In the genomic region with DNA sequence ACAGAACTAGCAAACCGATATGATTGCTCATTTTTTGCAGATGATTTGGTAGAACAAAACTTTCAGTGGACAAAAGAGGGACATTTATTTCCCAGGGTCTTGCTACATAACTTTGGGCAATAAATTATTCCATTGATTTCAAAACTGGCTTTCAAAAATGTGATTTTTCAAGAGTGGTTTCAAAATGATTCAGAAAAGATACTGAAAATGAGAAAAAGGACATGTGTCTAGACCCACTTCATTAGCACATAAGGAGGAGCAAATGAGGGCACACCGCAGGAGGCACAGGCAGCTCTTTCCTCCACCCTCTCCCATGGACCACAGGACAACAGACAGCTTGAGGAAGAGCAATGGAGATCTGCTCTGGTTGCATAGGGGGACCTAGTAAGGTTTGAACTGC, we compare ENCODE assay signal across 34 mouse cellular contexts.
"Had no signal": no experiment of that assay in that cellular context is flagged by ENCODE, and none has a peak within 500 bp of the region (broad histone marks: within the 10 kb centered on the region; RNA-seq: fewer than 3 reads in every experiment).

No protein-coding gene starts in this region.

- H3K27ac ChIP-seq: heart, embryonic 13.5 days; heart, embryonic 15.5 days; hindbrain, embryonic 10.5 days; hindbrain, embryonic 12.5 days; hindbrain, embryonic 13.5 days; hindbrain, embryonic 14.5 days; hindbrain, embryonic 15.5 days; hindbrain, postnatal 0 days; intestine, embryonic 15.5 days; kidney, embryonic 15.5 days; kidney, postnatal 0 days; layer of hippocampus, adult 2 months; left cerebral cortex, adult 2 months had no signal

- H3K9me3 ChIP-seq: heart, embryonic 12.5 days; heart, embryonic 13.5 days; heart, embryonic 15.5 days; hindbrain, embryonic 10.5 days; hindbrain, embryonic 12.5 days; hindbrain, embryonic 13.5 days; hindbrain, embryonic 15.5 days; intestine, embryonic 15.5 days; kidney, embryonic 15.5 days had no signal

- H3K27me3 ChIP-seq: heart, embryonic 12.5 days; heart, embryonic 13.5 days; heart, embryonic 15.5 days; hindbrain, embryonic 12.5 days; hindbrain, embryonic 13.5 days; hindbrain, embryonic 15.5 days; intestine, embryonic 15.5 days; kidney, embryonic 15.5 days had no signal

- H3K4me1 ChIP-seq: heart, embryonic 12.5 days; heart, embryonic 13.5 days; heart, embryonic 15.5 days; hindbrain, embryonic 10.5 days; hindbrain, embryonic 12.5 days; hindbrain, embryonic 13.5 days; hindbrain, embryonic 15.5 days; intestine, embryonic 15.5 days; kidney, embryonic 15.5 days had no signal

- H3K9ac ChIP-seq: heart, embryonic 12.5 days; heart, embryonic 13.5 days; heart, embryonic 15.5 days; hindbrain, embryonic 12.5 days; hindbrain, embryonic 13.5 days; hindbrain, embryonic 14.5 days; hindbrain, embryonic 15.5 days; intestine, embryonic 15.5 days; kidney, embryonic 15.5 days had no signal

- H3K4me2 ChIP-seq: heart, embryonic 11.5 days; heart, embryonic 12.5 days; heart, embryonic 13.5 days; heart, embryonic 15.5 days; hindbrain, embryonic 12.5 days; hindbrain, embryonic 13.5 days; hindbrain, embryonic 14.5 days; hindbrain, embryonic 15.5 days; intestine, embryonic 15.5 days; kidney, embryonic 15.5 days had no signal

- DNase-seq: heart, postnatal 10 days; heart, postnatal 36 days; heart, postnatal 4 days; kidney, adult 11 months; kidney, adult 18-20 months; kidney, adult 2 months; kidney, adult 8-10 months; kidney, adult 9 months; kidney, postnatal 10 days; kidney, postnatal 14 days; kidney, postnatal 25 days; kidney, postnatal 36 days; kidney, postnatal 4 days; layer of hippocampus, adult 9-11 months; layer of hippocampus, postnatal 36 days had no signal

- ATAC-seq: hindbrain, embryonic 16.5 days; hindbrain, postnatal 0 days; inflammation-experienced regulatory T-cells, adult 6 months; intestine, embryonic 15.5 days; intestine, embryonic 16.5 days; intestine, postnatal 0 days had no signal

- H3K4me3 ChIP-seq: heart, embryonic 12.5 days; heart, embryonic 13.5 days; heart, embryonic 15.5 days; hindbrain, embryonic 10.5 days; hindbrain, embryonic 12.5 days; hindbrain, embryonic 13.5 days; hindbrain, embryonic 15.5 days; intestine, embryonic 15.5 days; kidney, embryonic 15.5 days; layer of hippocampus, adult 2 months; left cerebral cortex, adult 2 months had no signal

- H3K36me3 ChIP-seq: heart, embryonic 12.5 days; heart, embryonic 13.5 days; heart, embryonic 15.5 days; hindbrain, embryonic 10.5 days; hindbrain, embryonic 12.5 days; hindbrain, embryonic 13.5 days; hindbrain, embryonic 15.5 days; intestine, embryonic 15.5 days; kidney, embryonic 15.5 days had no signal
